Mouse (Mus musculus): ENCODE results near the gene Erbb3.

DNA sequence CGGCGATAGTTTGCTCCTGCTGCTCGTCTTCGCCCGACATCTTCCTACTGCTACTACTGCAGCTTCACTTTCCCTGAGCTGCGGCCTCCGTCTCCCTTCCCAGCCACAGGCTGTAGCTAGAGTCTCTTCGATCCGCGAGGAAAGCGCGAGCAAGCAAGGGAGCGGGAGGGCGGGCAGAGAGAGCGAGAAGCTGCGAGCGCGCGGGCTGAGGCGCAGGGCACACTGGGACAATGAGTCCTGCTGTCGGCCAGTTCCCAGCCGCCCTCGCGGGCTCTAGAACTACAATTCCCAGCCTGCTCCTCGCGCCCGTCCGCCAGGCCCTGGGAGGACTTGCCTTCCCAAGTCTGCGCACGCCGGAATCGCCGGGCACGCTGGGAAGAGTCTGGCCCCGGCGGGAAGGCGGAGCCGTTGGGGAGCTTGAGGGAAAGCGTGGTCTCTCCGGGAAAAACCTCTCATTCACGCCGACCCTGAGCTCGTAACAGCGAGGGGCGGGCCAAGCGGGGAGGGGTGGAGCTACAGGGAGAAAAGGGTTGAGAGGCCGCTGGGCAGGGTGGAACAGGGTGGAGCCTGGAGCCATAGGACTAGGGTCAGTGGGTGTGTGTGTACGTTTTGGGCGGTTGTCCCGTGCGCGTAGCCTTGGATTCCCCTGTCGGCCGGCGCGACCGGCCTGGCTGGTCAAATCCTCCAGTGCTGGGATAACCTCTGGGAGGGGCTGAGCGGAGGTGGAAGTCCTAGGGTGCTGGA, 23.5 kb downstream of the Erbb3 start, which contains the start of gene Pa2g4:
- TF ChIP-seq CTCF (IDR thresholded peaks at IDR 0.05; ENCODE audit: control insufficient read depth, insufficient read depth, insufficient read length) = no peak
- no peak for TF ChIP-seq MYOG (IDR thresholded peaks at IDR 0.05; ENCODE audit: control insufficient read depth, extremely low read depth, insufficient read length)
- TF ChIP-seq CEBPB (IDR thresholded peaks at IDR 0.05; ENCODE audit: low read depth) = no peak
- TF ChIP-seq MAX (IDR thresholded peaks at IDR 0.05) = peak; percentile 87
- no peak for TF ChIP-seq MYOD1 (IDR thresholded peaks at IDR 0.05; ENCODE audit: control insufficient read depth, insufficient read length, low read depth)
